Mouse (Mus musculus) layer of hippocampus, adult 2 months (tissue): ENCODE measurements around the gene Hist1h2bn. TPM values are rescaled to one million over a fixed set of nuclear protein-coding genes. Genes with fewer than 3 reads are reported as not detected.
A peak's percentile ranks its signal among the peaks of the same experiment; 100 is the strongest.
"Not testable (repeated sequence)": the region's sequence is repeated elsewhere in the genome, so short reads cannot be mapped to it uniquely, and the experiment has no call there.

Experiments
- DNase-seq, 2 experiments: peaks; one replicate each; pipeline ENCODE4 v3.0.0; 2022; ENCODE audit warnings: low spot score in 2 of 2
- H3K27ac ChIP-seq: fragments of 200-600 bp; 2 replicates; pipeline ENCODE4 v1.8.1; 2022
- H3K4me3 ChIP-seq: fragments of 200-600 bp; 2 replicates; pipeline ENCODE4 v1.8.1; 2022; ENCODE audit warnings: mild to moderate bottlenecking
- CTCF ChIP-seq: fragments of 200-600 bp; conservative IDR thresholded peaks from 2 replicates; pipeline ENCODE4 v1.8.1; 2022; ENCODE audit warnings: antibody characterized with exemption, mild to moderate bottlenecking, moderate library complexity
- long read RNA-seq, 2 experiments: library from polyadenylated mRNA; stranded (forward); transcript quantifications; one replicate each; pipeline ENCODE4 v2.0.0; 2021; ENCODE audit warnings: borderline mapping rate in 2 of 2
- total RNA-seq, 2 experiments: library from RNA; stranded (reverse); gene quantifications; 2 replicates each; pipeline ENCODE4 v1.2.3; 2021

Hist1h2bn gene
- total RNA-seq = 1 to 10 TPM; 8.3 to 9.4 TPM
- long read RNA-seq, experiment 1 = 0 reads
- long read RNA-seq, experiment 2 = 0 reads

DNA sequence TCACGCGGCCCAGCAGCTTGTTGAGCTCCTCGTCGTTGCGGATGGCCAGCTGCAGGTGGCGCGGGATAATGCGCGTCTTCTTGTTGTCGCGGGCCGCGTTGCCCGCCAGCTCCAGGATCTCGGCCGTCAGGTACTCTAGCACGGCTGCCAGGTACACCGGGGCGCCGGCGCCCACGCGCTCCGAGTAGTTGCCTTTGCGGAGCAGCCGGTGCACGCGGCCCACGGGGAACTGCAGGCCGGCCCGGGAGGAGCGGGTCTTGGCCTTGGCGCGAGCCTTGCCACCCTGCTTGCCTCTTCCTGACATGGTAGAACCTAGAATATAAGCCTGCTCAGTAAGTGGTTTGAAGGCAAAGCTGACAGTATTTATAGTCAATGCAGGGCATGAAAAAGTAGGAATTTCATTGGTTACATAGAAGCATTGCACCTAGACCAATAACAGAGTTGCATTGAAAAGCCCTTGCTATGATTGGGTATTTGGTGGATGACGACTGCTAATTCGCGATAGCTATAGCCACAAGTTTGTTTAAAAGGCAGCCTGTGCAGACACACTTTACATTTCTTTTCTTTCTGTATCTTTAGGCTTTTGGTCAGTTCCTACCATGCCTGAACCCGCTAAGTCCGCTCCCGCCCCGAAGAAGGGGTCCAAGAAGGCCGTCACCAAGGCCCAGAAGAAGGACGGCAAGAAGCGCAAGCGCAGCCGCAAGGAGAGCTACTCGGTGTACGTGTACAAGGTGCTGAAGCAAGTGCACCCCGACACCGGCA lies at the start of gene Hist1h2bn, which contains the start of gene Hist1h2ak:
Gene Hist1h2bn, plus strand, starts transcription at position 600 of the 762 bp plus-strand sequence.
Gene Hist1h2ak, minus strand, starts transcription at position 304 of the 762 bp plus-strand sequence.
- TF ChIP-seq CTCF = 0 out of 2 replicates have a peak, but pooled peaks have one; percentile 33
- peak; percentile 70 to 91 for DNase-seq
- peak within 1 kb of the TSS; percentile 51 for H3K4me3 ChIP-seq
- H3K27ac ChIP-seq = peak within 1 kb of the TSS; percentile 85

DNA sequence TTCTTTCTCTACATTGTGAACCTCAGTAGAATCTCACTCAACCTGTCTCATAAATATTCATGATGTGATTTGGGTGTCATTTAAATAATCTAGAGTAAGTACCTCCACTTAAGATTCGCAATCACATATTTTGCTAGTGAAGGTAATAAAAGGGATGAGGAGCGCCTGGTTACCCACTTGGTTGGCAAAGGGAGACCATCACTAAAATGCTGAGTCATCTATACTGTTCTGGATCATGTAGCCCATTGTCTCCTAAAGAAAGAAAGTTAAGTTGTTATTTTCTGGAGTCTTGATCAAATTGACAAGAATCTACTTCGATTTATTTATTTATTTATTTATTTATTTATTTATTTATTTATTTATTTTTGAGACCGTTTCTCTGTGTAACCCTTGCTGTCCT lies 47.3 kb upstream of the Hist1h2bn start:
- H3K4me3 ChIP-seq = no peak overlapping the region
- no peak overlapping the region for H3K27ac ChIP-seq
- no peak for DNase-seq
- TF ChIP-seq CTCF = no peak

DNA sequence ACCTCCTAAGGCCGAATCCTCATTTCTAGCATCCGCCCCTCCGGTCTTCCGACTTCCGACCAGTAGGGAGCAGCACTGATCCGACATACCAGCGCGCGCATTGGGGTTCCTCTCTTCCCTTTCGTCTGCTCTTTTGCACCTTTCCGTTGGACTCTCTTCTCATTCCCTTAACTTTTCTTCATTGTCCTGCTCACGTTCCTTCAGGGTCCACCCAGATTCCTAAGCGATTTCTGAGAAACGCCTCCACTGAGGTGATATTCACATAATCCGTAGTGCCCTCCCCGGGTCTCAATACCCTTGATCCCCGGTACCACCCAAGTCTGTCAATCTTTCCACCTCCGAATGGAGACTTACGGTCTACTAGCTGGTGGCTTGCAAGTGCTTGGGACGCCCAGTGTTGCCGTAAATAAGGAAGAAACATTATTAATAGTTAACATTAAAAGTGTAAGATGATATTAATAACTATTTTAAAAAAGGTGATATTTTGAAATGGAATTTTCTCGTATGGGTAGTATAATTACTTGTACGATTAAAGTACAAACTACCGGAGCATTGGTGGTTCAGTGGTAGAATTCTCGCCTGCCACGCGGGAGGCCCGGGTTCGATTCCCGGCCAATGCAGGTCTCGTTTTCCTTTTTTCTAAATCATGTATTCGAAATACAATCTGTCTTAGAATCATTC lies 43.8 kb upstream of the Hist1h2bn start:
- Histone ChIP-seq H3K4me3 (peak overlapping the region; percentile 68), H3K27ac (peak overlapping the region; percentile 83)
- DNase-seq = peak; percentile 87 to 92
- peak; percentile 95 for TF ChIP-seq CTCF

DNA sequence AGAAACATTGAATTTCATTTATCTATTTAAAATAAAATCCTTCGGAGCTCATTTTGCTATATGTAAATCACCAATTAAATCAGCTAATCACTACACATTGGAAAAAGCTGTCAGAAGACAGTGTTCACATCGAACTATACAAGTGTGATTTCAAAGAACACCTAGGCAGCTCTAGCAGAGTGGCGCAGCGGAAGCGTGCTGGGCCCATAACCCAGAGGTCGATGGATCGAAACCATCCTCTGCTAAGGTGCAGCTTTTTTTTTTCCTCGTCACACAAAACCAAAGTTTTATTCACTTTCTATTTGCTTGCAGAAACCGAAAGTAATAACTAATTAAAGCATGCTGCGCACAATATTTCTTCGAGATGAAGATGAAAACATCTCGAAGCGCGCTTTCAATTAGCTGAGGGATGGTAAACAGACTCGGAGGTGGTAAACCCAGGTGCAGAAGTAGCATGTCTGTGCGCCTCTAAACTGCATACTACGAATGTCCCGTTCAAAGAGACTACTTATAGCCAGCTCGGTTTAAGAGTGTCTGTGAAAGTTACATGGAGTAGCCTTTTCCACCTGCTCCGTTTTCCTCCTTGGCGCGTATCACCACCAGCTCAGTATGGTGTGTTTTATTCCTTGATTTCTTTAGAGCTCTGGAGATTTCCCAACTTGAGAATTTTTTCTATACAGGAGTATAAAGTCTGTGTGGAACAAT lies 43.0 kb upstream of the Hist1h2bn start:
- peak overlapping the region; percentile 83 for H3K27ac ChIP-seq
- H3K4me3 ChIP-seq = peak overlapping the region; percentile 68
- no peak for TF ChIP-seq CTCF
- DNase-seq = peak; percentile 76 to 83

DNA sequence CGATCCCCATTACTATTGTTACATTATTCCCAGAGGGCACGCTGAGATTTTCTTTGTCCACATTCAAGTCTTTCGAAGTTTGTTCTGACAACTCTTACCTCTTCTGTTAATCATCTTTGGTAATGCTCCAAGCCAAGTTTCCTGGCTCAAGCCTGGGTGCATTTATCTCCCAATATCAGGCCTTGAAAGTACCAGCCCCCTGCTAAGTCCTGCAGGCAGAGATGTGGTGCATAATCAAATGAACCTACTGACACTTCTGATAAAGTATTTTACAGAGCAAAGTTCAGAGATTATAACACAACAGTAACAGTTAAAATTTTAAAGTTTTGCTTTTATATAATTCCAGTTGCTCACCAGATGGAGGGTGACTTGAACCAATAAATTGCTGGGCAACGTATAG lies 42.2 kb upstream of the Hist1h2bn start:
- no peak for TF ChIP-seq CTCF
- DNase-seq = no peak
- Histone ChIP-seq H3K4me3 (peak overlapping the region; percentile 68), H3K27ac (no peak overlapping the region)

DNA sequence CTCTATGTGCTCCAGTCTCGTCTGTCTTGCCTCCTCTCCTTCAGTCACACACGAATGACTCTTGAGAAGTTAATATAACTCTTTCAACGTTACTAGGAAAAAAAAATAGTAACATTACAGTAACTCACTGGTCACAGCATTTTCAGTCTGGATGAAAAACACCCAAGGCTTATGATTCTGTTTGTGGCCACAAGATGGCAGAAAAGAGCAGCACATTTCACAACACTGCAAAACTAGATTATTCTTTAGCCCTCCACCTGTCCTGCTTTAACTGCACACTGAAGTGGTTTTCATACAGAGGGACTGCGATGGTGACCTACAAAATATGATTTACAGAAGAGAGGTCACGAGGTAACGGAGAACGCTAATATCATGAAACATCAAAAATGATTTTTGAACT lies 39.2 kb upstream of the Hist1h2bn start:
- Histone ChIP-seq H3K4me3 (peak overlapping the region; percentile 55), H3K27ac (no peak overlapping the region)
- DNase-seq = peak in 1 of 2 experiments; percentile 69

DNA sequence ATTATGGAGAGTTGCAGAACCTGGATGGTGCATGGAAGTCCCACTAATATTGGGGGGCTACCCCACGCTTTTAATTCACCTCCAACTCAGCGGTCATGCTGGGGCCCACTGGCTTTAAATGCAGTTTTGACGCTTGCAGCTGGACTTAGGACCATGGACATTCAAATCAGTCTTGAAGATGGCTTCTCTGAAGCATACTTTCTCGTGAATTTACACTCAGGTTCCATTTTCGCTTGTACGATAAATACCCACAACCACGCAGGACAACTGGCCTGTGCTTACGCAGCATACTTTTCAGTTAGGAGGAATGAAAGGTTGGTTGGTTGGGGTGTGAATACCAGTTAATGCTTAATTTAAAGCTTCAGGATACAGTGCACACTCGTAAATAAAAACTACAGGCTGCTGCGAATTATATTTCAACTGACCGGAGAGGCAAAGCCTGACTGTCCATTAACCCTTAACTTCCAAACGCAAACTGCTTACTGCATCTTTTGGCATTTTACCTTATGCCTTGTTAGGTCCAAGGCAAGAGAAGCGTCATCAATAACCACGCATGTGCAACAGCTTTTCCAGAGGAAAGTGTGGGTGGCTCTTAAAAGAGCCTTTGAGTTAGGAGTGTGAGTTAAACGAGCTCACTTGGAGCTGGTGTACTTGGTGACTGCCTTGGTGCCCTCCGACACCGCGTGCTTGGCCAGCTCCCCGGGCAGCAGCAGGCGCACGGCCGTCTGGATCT lies 38.6 kb upstream of the Hist1h2bn start:
- DNase-seq = no peak
- Histone ChIP-seq H3K4me3 (peak overlapping the region; percentile 55), H3K27ac (peak overlapping the region; percentile 83)
- TF ChIP-seq CTCF = no peak

More for the DNA sequence above, 39.2 kb upstream of the Hist1h2bn start:
- peak; percentile 99 for TF ChIP-seq CTCF

DNA sequence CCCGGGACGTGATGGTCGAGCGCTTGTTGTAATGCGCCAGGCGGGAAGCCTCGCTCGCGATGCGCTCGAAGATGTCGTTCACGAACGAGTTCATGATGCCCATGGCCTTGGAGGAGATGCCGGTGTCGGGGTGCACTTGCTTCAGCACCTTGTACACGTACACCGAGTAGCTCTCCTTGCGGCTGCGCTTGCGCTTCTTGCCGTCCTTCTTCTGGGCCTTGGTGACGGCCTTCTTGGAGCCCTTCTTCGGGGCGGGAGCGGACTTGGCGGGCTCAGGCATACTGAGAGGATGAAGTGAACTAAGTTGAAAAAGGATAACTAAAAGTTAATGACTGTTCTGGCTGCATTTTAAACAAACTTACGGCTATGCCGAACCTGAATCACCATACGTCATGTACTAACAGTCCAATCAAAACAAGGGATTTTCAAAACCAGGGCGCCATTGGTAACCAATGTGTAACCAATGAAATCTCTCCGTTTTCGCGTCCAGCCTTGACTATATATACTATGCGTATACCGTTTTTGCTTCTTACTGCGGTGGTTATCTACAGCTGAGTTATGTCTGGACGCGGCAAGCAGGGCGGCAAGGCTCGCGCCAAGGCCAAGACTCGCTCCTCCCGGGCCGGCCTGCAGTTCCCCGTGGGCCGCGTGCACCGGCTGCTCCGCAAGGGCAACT lies 37.9 kb upstream of the Hist1h2bn start, which contains the start of the genes Hist1h2bl and Hist1h2ai:
Gene Hist1h2bl, minus strand, starts transcription at position 280 of the 676 bp plus-strand sequence.
Gene Hist1h2ai, plus strand, starts transcription at position 559 of the 676 bp plus-strand sequence.
- Histone ChIP-seq H3K27ac (peak within 1 kb of the TSS; percentile 86), H3K4me3 (peak within 1 kb of the TSS; percentile 58)
- peak; percentile 84 to 94 for DNase-seq

DNA sequence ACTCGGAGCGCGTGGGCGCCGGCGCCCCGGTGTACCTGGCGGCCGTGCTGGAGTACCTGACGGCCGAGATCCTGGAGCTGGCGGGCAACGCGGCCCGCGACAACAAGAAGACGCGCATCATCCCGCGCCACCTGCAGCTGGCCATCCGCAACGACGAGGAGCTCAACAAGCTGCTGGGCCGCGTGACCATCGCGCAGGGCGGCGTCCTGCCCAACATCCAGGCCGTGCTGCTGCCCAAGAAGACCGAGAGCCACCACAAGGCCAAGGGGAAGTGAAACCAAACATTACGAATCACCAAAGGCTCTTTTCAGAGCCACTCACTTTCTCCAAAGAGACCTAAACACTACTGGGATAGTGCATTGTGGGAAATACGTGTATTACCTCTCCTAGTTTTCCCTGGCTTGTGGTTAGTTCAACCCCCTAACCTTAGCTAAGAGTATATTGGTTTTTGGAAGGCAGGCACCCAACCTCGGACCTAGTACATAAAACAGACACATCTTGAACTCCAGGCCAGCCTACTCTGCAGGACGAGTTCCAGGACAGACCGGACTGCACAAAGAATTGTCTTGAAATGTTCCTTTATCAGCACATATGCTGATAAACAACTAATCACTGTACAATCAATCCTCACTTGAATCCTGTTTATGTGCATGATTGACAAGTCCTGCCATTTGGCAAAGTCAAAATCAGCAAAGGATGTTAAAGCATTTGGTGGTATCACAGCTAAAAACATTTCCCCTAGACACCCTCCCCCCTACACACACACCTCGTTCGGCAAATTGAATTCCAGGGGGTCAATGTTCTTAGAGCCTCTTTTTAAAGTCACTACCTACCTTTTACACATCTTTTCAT lies 37.2 kb upstream of the Hist1h2bn start:
- H3K4me3 ChIP-seq = peak overlapping the region; percentile 58
- DNase-seq = not testable (repeated sequence)
- H3K27ac ChIP-seq = peak overlapping the region; percentile 86

DNA sequence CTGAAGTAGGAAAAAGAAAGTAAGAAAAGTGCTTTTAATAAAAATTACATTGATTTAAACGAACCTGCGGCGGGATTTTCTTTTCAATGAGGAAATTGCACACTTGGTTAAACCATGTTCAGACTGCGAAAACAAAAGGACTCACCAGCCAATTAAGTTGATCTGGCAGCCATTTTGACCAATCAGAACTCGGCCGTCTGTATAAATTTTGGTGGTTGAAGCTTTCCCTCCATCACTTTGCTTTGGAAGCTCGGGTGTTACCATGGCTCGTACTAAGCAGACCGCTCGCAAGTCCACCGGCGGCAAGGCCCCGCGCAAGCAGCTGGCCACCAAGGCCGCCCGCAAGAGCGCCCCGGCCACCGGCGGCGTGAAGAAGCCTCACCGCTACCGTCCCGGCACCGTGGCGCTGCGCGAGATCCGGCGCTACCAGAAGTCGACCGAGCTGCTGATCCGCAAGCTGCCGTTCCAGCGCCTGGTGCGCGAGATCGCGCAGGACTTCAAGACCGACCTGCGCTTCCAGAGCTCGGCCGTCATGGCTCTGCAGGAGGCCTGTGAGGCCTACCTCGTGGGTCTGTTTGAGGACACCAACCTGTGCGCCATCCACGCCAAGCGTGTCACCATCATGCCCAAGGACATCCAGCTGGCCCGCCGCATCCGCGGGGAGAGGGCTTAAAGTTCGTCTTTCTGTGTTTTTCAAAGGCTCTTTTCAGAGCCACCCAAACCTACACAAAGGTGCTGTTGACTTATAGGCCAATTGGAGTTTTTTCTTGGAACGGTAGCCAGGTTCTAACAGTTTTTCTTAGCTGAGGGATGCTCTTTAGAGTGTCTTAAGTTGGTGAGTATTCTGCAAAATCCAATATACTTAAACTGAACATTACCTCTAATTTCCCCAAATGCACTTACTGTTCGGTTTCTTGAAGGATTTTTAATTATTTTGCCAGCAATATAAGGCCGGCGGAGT lies 36.2 kb upstream of the Hist1h2bn start, which contains the start of gene Hist1h3h:
Gene Hist1h3h, plus strand, starts transcription at position 263 of the 961 bp plus-strand sequence.
- DNase-seq = peak; percentile 87 to 93
- Histone ChIP-seq H3K27ac (peak within 1 kb of the TSS; percentile 86), H3K4me3 (peak within 1 kb of the TSS; percentile 58)
